Mouse (Mus musculus): ENCODE data around the gene Ptgr1. TPM values are rescaled to one million over a fixed set of nuclear protein-coding genes. Genes with fewer than 3 reads are reported as not detected.

Ptgr1 gene
- polyA plus RNA-seq, 2 experiments = 19.2 to 34.7 TPM

- Histone ChIP-seq H3K4me2 (replicated peaks; ENCODE audit: low read depth, low read length, severe bottlenecking) (no peak overlapping the region), H3K9ac (ENCODE audit: low read depth, low read length, severe bottlenecking) (no peak overlapping the region), H3K4me1 (ENCODE audit: control insufficient read depth, insufficient read depth, low read length) (peaks cover 19% of the 10 kb centered on the region), H3K27ac (replicated peaks; ENCODE audit: low read depth, low read length) (no peak overlapping the region), H3K9me3 (ENCODE audit: control insufficient read depth, low read length) (no peaks in the 10 kb centered on the region), H3K36me3 (ENCODE audit: control insufficient read depth, insufficient read depth, low read length) (no peaks in the 10 kb centered on the region), H3K4me3 (replicated peaks; ENCODE audit: low read length) (no peak overlapping the region), H3K27me3 (ENCODE audit: control insufficient read depth, insufficient read depth, low read length) (no peaks in the 10 kb centered on the region)
- ATAC-seq (ENCODE audit: low FRiP score, low read depth) = no peak
- no peak for TF ChIP-seq POLR2A (IDR thresholded peaks at IDR 0.05; ENCODE audit: borderline replicate concordance, extremely low read depth, insufficient read depth, insufficient read length)
- no peak for DNase-seq (ENCODE audit: low spot score)
- WGBS = 85% methylated on average over 6 of the region's 6 CpGs
Observed at GRCm38 (mm10) chr4:59007016-59007415, 20.1 kb upstream of the Ptgr1 start.

- 41% methylated on average over 8 of the region's 8 CpGs for WGBS
- H3K9ac ChIP-seq (ENCODE audit: low read depth, low read length, severe bottlenecking) = no peak overlapping the region
Observed at GRCm38 (mm10) chr4:59006211-59006610, 19.3 kb upstream of the Ptgr1 start.

GRCm38 (mm10) chr4:59003806-59004200, 16.9 kb upstream of the Ptgr1 start:
- H3K27ac ChIP-seq (replicated peaks; ENCODE audit: low read depth, low read length) = peak overlapping the region; percentile 74; the same call in 1 of the 2 replicates
- TF ChIP-seq POLR2A (IDR thresholded peaks at IDR 0.05; ENCODE audit: borderline replicate concordance, extremely low read depth, insufficient read depth, insufficient read length) = no peak
- 27% methylated on average over 7 of the region's 7 CpGs for WGBS
- no peaks in the 10 kb centered on the region for H3K9me3 ChIP-seq (ENCODE audit: control insufficient read depth, low read length)
- H3K9ac ChIP-seq (ENCODE audit: low read depth, low read length, severe bottlenecking) = peak overlapping the region; percentile 93
- ATAC-seq (ENCODE audit: low FRiP score, low read depth) (no peak), DNase-seq (ENCODE audit: low spot score) (no peak)
- peak overlapping the region; percentile 99 for H3K4me3 ChIP-seq (replicated peaks; ENCODE audit: low read length)
- no peaks in the 10 kb centered on the region for H3K27me3 ChIP-seq (ENCODE audit: control insufficient read depth, insufficient read depth, low read length)
- no peaks in the 10 kb centered on the region for H3K36me3 ChIP-seq (ENCODE audit: control insufficient read depth, insufficient read depth, low read length)
- peak overlapping the region; percentile 81 for H3K4me2 ChIP-seq (replicated peaks; ENCODE audit: low read depth, low read length, severe bottlenecking)
- H3K4me1 ChIP-seq (ENCODE audit: control insufficient read depth, insufficient read depth, low read length) = peaks cover 19% of the 10 kb centered on the region

More at GRCm38 (mm10) chr4:59006211-59006610, 19.3 kb upstream of the Ptgr1 start:
- ATAC-seq (ENCODE audit: low FRiP score, low read depth) (no peak), DNase-seq (ENCODE audit: low spot score) (no peak)
- H3K27me3 ChIP-seq (ENCODE audit: control insufficient read depth, insufficient read depth, low read length) = no peaks in the 10 kb centered on the region
- no peaks in the 10 kb centered on the region for H3K36me3 ChIP-seq (ENCODE audit: control insufficient read depth, insufficient read depth, low read length)
- peaks cover 19% of the 10 kb centered on the region for H3K4me1 ChIP-seq (ENCODE audit: control insufficient read depth, insufficient read depth, low read length)
- TF ChIP-seq POLR2A (IDR thresholded peaks at IDR 0.05; ENCODE audit: borderline replicate concordance, extremely low read depth, insufficient read depth, insufficient read length) = no peak
- no peak overlapping the region for H3K27ac ChIP-seq (replicated peaks; ENCODE audit: low read depth, low read length)
- no peaks in the 10 kb centered on the region for H3K9me3 ChIP-seq (ENCODE audit: control insufficient read depth, low read length)
- H3K4me2 ChIP-seq (replicated peaks; ENCODE audit: low read depth, low read length, severe bottlenecking) = no peak overlapping the region
- H3K4me3 ChIP-seq (replicated peaks; ENCODE audit: low read length) = no peak overlapping the region

- H3K4me2 ChIP-seq (replicated peaks; ENCODE audit: low read depth, low read length, severe bottlenecking) = peak within 1 kb of the TSS; percentile 81
- H3K36me3 ChIP-seq (ENCODE audit: control insufficient read depth, insufficient read depth, low read length) = no peaks in the 10 kb centered on the region
- peak within 1 kb of the TSS; percentile 99 for H3K4me3 ChIP-seq (replicated peaks; ENCODE audit: low read length)
- peaks cover 18% of the 10 kb centered on the region for H3K4me1 ChIP-seq (ENCODE audit: control insufficient read depth, insufficient read depth, low read length)
- DNase-seq (ENCODE audit: low spot score) (peak; percentile 93), ATAC-seq (ENCODE audit: low FRiP score, low read depth) (peak; percentile 98)
- 1% methylated on average over 58 of the region's 89 CpGs for WGBS
- peak; percentile 84; the same call in 1 of the 2 replicates for TF ChIP-seq POLR2A (IDR thresholded peaks at IDR 0.05; ENCODE audit: borderline replicate concordance, extremely low read depth, insufficient read depth, insufficient read length)
- H3K9ac ChIP-seq (ENCODE audit: low read depth, low read length, severe bottlenecking) = peak within 1 kb of the TSS; percentile 93
- H3K9me3 ChIP-seq (ENCODE audit: control insufficient read depth, low read length) = no peaks in the 10 kb centered on the region
- no peaks in the 10 kb centered on the region for H3K27me3 ChIP-seq (ENCODE audit: control insufficient read depth, insufficient read depth, low read length)
- peak within 1 kb of the TSS; percentile 74 for H3K27ac ChIP-seq (replicated peaks; ENCODE audit: low read depth, low read length)
Observed at GRCm38 (mm10) chr4:59002948-59003805, 16.3 kb upstream of the Ptgr1 start, which contains the start of gene Gm20503. Gm20503 (plus strand) TSS chr4:59003210.

- no peak overlapping the region for H3K4me2 ChIP-seq (replicated peaks; ENCODE audit: low read depth, low read length, severe bottlenecking)
- no peaks in the 10 kb centered on the region for H3K9me3 ChIP-seq (ENCODE audit: control insufficient read depth, low read length)
- no peak overlapping the region for H3K27ac ChIP-seq (replicated peaks; ENCODE audit: low read depth, low read length)
- no peak for TF ChIP-seq POLR2A (IDR thresholded peaks at IDR 0.05; ENCODE audit: borderline replicate concordance, extremely low read depth, insufficient read depth, insufficient read length)
- no peak overlapping the region for H3K4me3 ChIP-seq (replicated peaks; ENCODE audit: low read length)
- H3K36me3 ChIP-seq (ENCODE audit: control insufficient read depth, insufficient read depth, low read length) = no peaks in the 10 kb centered on the region
- no peak overlapping the region for H3K9ac ChIP-seq (ENCODE audit: low read depth, low read length, severe bottlenecking)
- peaks cover 11% of the 10 kb centered on the region; the same call in 1 of the 2 replicates for H3K4me1 ChIP-seq (ENCODE audit: control insufficient read depth, insufficient read depth, low read length)
- no peaks in the 10 kb centered on the region for H3K27me3 ChIP-seq (ENCODE audit: control insufficient read depth, insufficient read depth, low read length)
- no peak for ATAC-seq (ENCODE audit: low FRiP score, low read depth)
- DNase-seq (ENCODE audit: low spot score) = no peak
- 0% methylated on average over 2 of the region's 2 CpGs for WGBS
Observed at GRCm38 (mm10) chr4:59000614-59001013, 13.7 kb upstream of the Ptgr1 start.

Measured in limb, embryonic 14.5 days (tissue).